Mouse (Mus musculus) C2C12 (cell line): ENCODE data around the gene Krt78.

Experiments used
- CTCF ChIP-seq: IDR thresholded peaks from one replicate; pipeline ENCODE4 v1.5.1; 2011; ENCODE audit not compliant: control insufficient read depth, insufficient read depth, insufficient read length
- FOSL1 ChIP-seq: IDR thresholded peaks from one replicate; pipeline ENCODE4 v1.8.0; 2011; ENCODE audit warnings: mild to moderate bottlenecking, low read length; ENCODE audit not compliant: poor library complexity, insufficient read depth, severe bottlenecking
- MYOG ChIP-seq: IDR thresholded peaks from one replicate; pipeline ENCODE4 v1.6.1; 2011; ENCODE audit not compliant: control insufficient read depth, insufficient read length; ENCODE audit errors: extremely low read depth

- TF ChIP-seq CTCF (no peak), MYOG (no peak), FOSL1 (no peak)
These were observed 31.8 kb downstream of the Krt78 start for GRCm38 (mm10) chr15:101922296-101922695.
